Mouse (Mus musculus) neutrophil, adult 59 days (primary cell): Measurements from ENCODE around the gene Ikzf3. TPM values are rescaled to one million over a fixed set of nuclear protein-coding genes. Genes with fewer than 3 reads are reported as not detected.

Source experiments
- total RNA-seq, 2 experiments: library from RNA; stranded (reverse); gene quantifications; 1 replicate in 1 of 2; 2 replicates in 1 of 2; pipeline ENCODE4 v1.2.4; 2023

Gene Ikzf3
- total RNA-seq, result 1 to 10 TPM; 4.3 to 8.6 TPM

GRCm38 (mm10) chr11:98545711-98546231 lies at the start of gene Ikzf3:
TSS of gene Ikzf3 (minus strand) at chr11:98546031.

GRCm38 (mm10) chr11:98586892-98587563 lies 41.2 kb upstream of the Ikzf3 start, which contains the start of gene Ormdl3:
TSS of gene Ormdl3 (minus strand) at chr11:98587368.

DNA sequence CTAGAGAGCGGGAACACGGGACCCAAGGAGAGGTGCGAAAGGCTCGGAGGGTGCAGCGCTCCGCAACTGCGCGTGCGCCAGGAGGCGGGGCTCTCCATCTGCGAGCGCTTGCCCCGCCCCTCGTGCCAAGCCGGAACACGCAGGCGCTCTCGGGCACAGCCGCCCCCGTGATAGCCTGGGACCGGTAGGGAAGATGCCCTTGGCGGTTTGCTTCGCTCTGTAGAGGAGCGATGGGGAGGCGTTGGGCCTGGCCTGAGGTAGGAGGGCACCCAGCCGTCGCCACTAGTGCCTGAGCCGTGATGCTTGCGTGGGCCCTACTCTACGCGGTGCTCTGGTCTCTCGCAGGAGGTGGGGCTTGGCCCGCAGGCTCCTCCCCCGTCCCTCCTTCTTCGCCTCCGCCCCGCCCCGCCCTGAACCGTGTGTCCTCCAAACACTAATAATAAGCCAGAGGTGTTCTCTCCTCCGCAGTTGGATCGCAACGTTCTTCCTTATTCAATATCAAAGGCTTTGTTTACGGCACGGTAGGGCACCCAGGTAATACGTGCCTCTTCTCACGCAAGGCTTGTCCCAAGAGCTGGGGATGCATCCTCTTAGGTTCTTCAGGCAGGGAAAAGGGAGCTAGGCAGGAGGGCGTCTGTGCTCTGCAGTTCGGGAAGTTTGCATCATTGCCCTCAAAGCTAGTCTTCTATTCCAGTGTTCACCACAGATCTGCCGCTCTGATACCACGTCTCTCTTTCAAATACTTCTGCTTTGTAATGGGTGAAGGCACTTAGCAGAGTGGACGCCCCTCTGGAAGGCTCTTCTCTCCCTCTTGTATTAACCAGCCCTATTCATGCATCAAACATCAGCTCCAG lies 5.4 kb upstream of the Ikzf3 start, which contains the start of gene Zpbp2:
Gene Zpbp2, plus strand, starts transcription at position 123 of the 854 bp plus-strand sequence.

GRCm38 (mm10) chr11:98446213-98446561 lies 99.6 kb downstream of the Ikzf3 start, which contains the start of gene Grb7:
TSS of gene Grb7 (plus strand) at chr11:98446394.

GRCm38 (mm10) chr11:98438331-98439158 lies 107.3 kb downstream of the Ikzf3 start, which contains the start of gene Mien1:
TSS of gene Mien1 (minus strand) at chr11:98438991.

Other genes with a start within 250 kb of the Ikzf3 start
- not detected for gene Neurod2, start 216.4 kb downstream of the Ikzf3 start, total RNA-seq
- gene Ppp1r1b, start 197.6 kb downstream of the Ikzf3 start, total RNA-seq, result not detected
- 10 to 100 TPM; 40.5 to 52.2 TPM for gene Stard3, start 187.7 kb downstream of the Ikzf3 start, total RNA-seq
- gene Tcap, start 162.2 kb downstream of the Ikzf3 start, total RNA-seq, result not detected
- gene Pnmt, start 159.6 kb downstream of the Ikzf3 start, total RNA-seq, result not detected
- gene Pgap3, start 145.5 kb downstream of the Ikzf3 start, total RNA-seq, result 1 to 10 TPM; 2.2 to 3.3 TPM
- under 1 TPM in 1 of 2 experiments, not detected in 1; 0.07 TPM for gene Erbb2, start 133.6 kb downstream of the Ikzf3 start, total RNA-seq
- 10 to 100 TPM; 34.5 to 35.5 TPM for gene Mien1, start 107.0 kb downstream of the Ikzf3 start, total RNA-seq
- gene Grb7, start 99.6 kb downstream of the Ikzf3 start, total RNA-seq, result under 1 TPM in 1 of 2 experiments, not detected in 1; 0.15 TPM
- gene Zpbp2, start 5.1 kb upstream of the Ikzf3 start, total RNA-seq, result 1 to 10 TPM in 1 of 2 experiments, under 1 TPM in 1; 0.64 to 1.4 TPM
- gene Ormdl3, start 41.3 kb upstream of the Ikzf3 start, total RNA-seq, result 1 to 10 TPM; 6.7 to 8.2 TPM
- not detected for gene Lrrc3c, start 52.3 kb upstream of the Ikzf3 start, total RNA-seq
- 10 to 100 TPM; 16.3 to 20.8 TPM for gene Gm12355, start 79.6 kb upstream of the Ikzf3 start, total RNA-seq
- not detected for gene Gsdma3, start 80.3 kb upstream of the Ikzf3 start, total RNA-seq
- not detected for gene Gsdma2, start 100.7 kb upstream of the Ikzf3 start, total RNA-seq
- not detected for gene Gsdma, start 118.3 kb upstream of the Ikzf3 start, total RNA-seq
- 10 to 100 TPM; 45.5 to 48.4 TPM for gene Psmd3, start 136.5 kb upstream of the Ikzf3 start, total RNA-seq
- not detected for gene Csf3, start 155.2 kb upstream of the Ikzf3 start, total RNA-seq
- gene Med24, start 183.4 kb upstream of the Ikzf3 start, total RNA-seq, result 10 to 100 TPM; 40.0 to 42.2 TPM
- gene Thra, start 194.6 kb upstream of the Ikzf3 start, total RNA-seq, result 10 to 100 TPM; 22.0 to 23.9 TPM
- 1 to 10 TPM; 2.1 to 4.7 TPM for gene Nr1d1, start 229.3 kb upstream of the Ikzf3 start, total RNA-seq
- gene Msl1, start 249.5 kb upstream of the Ikzf3 start, total RNA-seq, result 100 to 1,000 TPM; 201 to 215 TPM